Mouse (Mus musculus) heart, adult 2 months (tissue): ENCODE results near the gene Gdpd1.

Experiments used
- CTCF ChIP-seq: fragments of 200-600 bp; IDR thresholded peaks from 2 replicates; pipeline ENCODE4 v1.8.1; 2022; ENCODE audit warnings: antibody characterized with exemption, mild to moderate bottlenecking, moderate library complexity
- POLR2A ChIP-seq: fragments of 200-500 bp; IDR thresholded peaks from 2 replicates; pipeline ENCODE4 v1.6.1; 2011; ENCODE audit warnings: mild to moderate bottlenecking, low read depth, low read length, control low read depth; ENCODE audit not compliant: insufficient read depth

DNA sequence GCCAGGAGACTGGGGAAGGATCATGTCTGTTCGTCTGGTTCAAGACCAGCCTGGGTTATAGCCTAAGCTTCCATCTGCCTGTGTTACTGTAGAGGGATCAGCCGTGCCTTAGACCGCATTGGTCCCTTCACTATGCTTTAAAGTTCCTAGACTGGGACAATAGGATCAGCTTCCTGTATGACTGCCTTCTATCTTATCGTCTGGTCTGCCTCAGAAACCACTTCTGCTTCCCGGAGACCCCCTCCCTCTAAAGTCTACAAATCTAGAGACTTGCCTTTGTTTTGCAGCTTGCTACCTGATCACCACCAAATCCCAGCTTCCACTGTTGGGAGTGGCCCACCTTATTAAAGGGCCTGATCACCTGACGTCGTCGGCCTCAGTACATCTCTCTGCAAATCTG, 72.6 kb downstream of the Gdpd1 start:
- no peak for TF ChIP-seq POLR2A
- TF ChIP-seq CTCF: no peak
